Mouse (Mus musculus): ENCODE measurements around the gene Npat. TPM values are rescaled to one million over a fixed set of nuclear protein-coding genes. Genes with fewer than 3 reads are reported as not detected.

Gene Npat
- total RNA-seq (2021), result 10 to 100 TPM; 17.1 to 17.9 TPM
- long read RNA-seq, experiment 1, full-length matches to known transcripts, result 4 of 8 reads
- long read RNA-seq, experiment 1, partial matches to known transcripts, result 1 of 8 reads
- long read RNA-seq, experiment 1, other reads (novel, unspliced or antisense), result 3 of 8 reads
- long read RNA-seq, experiment 2, full-length matches to known transcripts, result 3 of 9 reads
- long read RNA-seq, experiment 2, partial matches to known transcripts, result 2 of 9 reads
- long read RNA-seq, experiment 2, other reads (novel, unspliced or antisense), result 4 of 9 reads

GRCm38 (mm10) chr9:53536558-53537320 lies at the start of gene Npat, which contains the start of gene Atm:
Gene Npat (plus strand): TSS chr9:53537047.
Gene Atm (minus strand): TSS chr9:53536740.
- TF ChIP-seq CTCF (conservative IDR thresholded peaks at IDR 0.05), result peak; percentile 69
- DNase-seq (ENCODE audit: low spot score in 2 of 2), result peak; percentile 99 to 100
- Histone ChIP-seq H3K4me3 (peak within 1 kb of the TSS; percentile 85), H3K27ac (peak within 1 kb of the TSS; percentile 89)

DNA sequence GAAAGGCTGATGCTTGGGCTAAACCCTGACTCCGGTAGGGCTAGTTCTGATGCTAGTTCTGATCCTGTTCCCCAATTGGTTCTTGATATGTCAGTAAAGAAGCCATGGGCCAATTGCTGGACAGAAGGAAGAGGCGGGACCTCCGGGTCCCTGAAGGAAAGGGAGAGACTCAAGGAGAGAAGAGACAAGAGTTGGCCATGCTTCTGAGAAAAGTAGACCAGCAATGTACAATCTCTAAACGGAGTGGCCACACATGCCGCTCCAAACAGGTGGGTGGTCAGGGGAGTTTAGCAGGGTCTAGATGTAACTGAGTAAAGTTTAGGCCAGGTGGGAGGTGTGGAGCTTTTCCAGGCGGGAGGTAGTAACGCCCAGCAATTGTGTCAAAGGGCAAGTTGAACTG lies 28.8 kb upstream of the Npat start:
- no peak for DNase-seq (ENCODE audit: low spot score in 2 of 2)
- Histone ChIP-seq H3K27ac (no peak overlapping the region), H3K4me3 (no peak overlapping the region)
- TF ChIP-seq CTCF (conservative IDR thresholded peaks at IDR 0.05), result no peak

- Histone ChIP-seq H3K4me3 (no peak overlapping the region), H3K27ac (no peak overlapping the region)
- TF ChIP-seq CTCF (conservative IDR thresholded peaks at IDR 0.05), result no peak
- DNase-seq (ENCODE audit: low spot score in 2 of 2), result no peak
Observed at GRCm38 (mm10) chr9:53514091-53514490, 22.8 kb upstream of the Npat start.

DNA sequence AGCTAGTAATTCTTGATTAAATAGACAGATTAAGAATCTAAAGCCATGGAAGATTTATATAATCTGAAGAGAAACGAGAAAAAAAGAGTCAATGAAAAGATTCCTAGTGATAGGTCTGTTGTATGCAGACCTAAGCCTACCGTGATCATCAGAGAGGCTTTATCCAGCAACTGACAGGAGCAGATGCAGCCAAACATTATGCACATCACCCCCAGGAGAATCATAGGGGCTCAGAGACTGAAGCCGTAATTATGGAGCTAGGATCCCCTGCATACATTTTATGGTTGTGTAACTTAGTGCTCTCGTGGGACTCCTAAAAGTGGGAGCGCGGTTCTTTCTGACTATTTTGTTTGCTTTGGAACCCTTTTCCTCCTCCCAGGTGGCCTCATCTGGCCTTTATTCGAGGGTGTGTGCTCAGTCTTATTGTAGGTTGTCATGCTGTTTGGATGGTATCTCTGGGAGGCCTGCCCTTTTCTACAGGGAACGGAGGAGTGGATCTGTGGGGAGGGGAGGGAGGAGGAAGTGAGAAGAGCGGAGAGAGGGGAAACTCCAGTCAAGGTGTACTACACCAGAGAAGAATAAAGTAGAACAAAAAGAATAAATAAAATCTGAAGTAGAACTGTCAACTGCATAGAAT lies 19.4 kb upstream of the Npat start:
- Histone ChIP-seq H3K27ac (no peak overlapping the region), H3K4me3 (no peak overlapping the region)
- no peak for TF ChIP-seq CTCF (conservative IDR thresholded peaks at IDR 0.05)
- no peak for DNase-seq (ENCODE audit: low spot score in 2 of 2)

DNA sequence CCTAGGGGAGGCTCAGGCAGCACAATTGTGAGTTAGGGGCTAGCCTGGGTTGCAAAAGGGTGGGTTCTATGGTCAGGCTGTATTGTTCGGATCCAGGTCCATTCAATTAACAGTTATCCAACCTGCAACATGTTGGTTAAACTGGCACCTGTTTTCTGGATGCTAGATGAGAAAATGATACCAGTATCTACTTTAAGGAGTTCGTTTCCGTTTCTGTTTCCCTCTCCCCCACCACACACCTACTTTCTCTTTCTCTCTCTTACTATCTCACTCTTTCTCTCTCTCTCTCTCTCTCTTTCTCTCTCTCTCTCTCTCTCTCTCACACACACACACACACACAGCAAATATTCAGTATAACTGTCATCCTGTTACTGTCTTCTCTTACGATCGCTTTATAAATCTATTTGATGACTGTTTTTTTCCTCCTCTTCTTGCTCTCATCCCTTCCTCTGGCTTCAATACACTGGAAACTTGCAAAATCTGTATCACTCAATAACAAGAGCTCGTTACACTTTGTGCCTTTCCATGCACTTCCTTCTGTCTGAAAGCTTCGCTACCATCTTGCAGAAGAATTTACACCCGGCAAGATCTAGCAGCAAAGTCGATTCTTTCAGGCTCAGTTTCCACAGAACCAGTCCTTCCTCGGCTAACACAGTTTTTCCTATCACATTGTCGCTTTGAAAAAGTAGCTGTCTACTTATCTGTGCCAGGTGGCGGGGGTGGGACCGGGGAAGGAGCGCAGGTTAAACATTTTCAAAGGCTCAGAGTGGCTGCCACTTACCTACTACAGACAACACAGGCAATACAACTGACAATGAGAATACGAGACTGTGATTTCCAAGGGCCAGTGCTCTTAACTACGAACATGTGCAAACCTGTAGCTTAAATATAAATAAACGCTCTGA lies 1.2 kb upstream of the Npat start:
- Histone ChIP-seq H3K4me3 (peak overlapping the region; percentile 79), H3K27ac (peak overlapping the region; percentile 89)
- no peak for TF ChIP-seq CTCF (conservative IDR thresholded peaks at IDR 0.05)
- DNase-seq (ENCODE audit: low spot score in 2 of 2), result no peak

DNA sequence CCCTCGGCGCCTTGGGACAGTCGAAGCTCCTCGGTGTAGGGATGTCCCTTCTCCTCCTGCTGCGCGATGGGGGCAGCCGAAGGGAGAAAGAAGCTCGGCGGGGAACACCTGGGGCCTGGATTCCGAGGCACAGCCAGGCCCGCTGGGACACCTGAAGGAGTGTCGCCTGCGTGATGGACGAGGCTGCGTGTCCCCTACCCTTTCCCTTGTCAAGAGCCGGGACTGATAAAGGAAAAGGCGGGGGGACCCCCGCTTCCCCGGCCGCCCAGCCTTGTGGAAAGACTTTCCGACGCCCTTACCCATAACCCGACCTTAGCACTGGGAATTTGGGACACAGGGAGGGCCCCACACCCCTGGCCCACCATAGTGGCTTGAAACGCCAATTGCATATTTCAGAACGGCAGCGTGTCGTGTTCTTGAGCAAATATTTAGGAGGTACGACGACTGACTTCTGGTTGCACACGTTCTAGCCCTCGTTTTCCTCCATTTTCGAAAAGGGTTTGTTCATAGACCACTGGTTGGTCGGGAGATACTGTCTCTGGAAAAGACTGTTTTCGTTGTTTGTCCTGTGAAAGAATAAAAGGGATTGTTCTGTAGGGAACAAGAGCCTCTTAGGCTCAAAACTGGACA lies 604 bp downstream of the Npat start:
- TF ChIP-seq CTCF (conservative IDR thresholded peaks at IDR 0.05), result no peak
- Histone ChIP-seq H3K27ac (peak overlapping the region; percentile 86), H3K4me3 (peak overlapping the region; percentile 85)
- peak; percentile 3 to 11 for DNase-seq (ENCODE audit: low spot score in 2 of 2)

DNA sequence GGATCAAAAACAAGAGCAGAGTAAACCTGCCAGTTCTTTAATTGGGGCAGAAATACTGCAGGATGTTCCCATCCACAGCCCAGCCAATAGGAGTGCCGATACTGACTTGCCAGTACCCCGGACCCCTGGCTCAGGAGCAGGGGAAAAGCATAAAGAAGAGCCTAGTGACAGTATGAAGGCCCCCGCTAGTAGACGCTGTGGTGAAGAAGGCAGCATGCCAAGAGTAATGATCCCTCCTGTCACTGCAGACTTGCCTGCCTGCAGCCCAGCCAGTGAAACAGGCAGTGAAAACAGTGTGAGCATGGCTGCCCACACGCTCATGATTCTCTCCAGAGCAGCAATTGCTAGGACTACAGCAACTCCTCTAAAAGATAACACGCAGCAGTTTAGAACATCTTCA lies 33.8 kb downstream of the Npat start:
- Histone ChIP-seq H3K4me3 (no peak overlapping the region), H3K27ac (peak overlapping the region; percentile 43)
- DNase-seq (ENCODE audit: low spot score in 2 of 2), result peak; percentile 38 to 57
- peak; percentile 76 for TF ChIP-seq CTCF (conservative IDR thresholded peaks at IDR 0.05)

- no peak overlapping the region for H3K27ac ChIP-seq
- H3K4me3 ChIP-seq, result no peak overlapping the region
- DNase-seq (ENCODE audit: low spot score in 2 of 2), result no peak
- no peak for TF ChIP-seq CTCF (conservative IDR thresholded peaks at IDR 0.05)
Observed at GRCm38 (mm10) chr9:53572516-53573307, 35.9 kb downstream of the Npat start.

DNA sequence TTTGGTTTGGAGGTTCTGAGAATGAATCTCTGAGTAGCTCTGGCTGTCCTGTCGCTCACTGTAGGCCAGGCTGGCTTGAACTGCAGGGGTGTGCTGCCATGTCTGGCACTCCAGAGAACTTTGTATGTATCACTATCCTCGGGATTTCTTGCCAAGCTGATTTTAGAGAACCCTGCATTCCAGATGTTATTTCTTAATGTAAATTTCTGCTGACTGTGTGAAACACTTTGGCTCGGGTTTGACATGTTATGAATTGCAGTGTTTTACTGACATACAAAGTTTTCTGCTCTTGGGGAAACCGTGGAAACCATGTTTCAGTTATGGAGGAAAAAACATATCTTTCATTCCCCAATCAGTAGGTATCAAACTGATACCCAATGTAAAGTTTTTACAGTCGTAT lies 38.9 kb downstream of the Npat start:
- no peak overlapping the region for H3K4me3 ChIP-seq
- H3K27ac ChIP-seq, result no peak overlapping the region
- TF ChIP-seq CTCF (conservative IDR thresholded peaks at IDR 0.05), result no peak
- DNase-seq (ENCODE audit: low spot score in 2 of 2), result no peak

GRCm38 (mm10) chr9:53581870-53582269 lies 45.0 kb downstream of the Npat start:
- Histone ChIP-seq H3K4me3 (no peak overlapping the region), H3K27ac (peak overlapping the region; percentile 40)
- no peak for TF ChIP-seq CTCF (conservative IDR thresholded peaks at IDR 0.05)
- no peak for DNase-seq (ENCODE audit: low spot score in 2 of 2)

GRCm38 (mm10) chr9:53594764-53595163 lies 57.9 kb downstream of the Npat start:
- TF ChIP-seq CTCF (conservative IDR thresholded peaks at IDR 0.05), result peak; percentile 90
- Histone ChIP-seq H3K4me3 (no peak overlapping the region), H3K27ac (no peak overlapping the region)
- DNase-seq (ENCODE audit: low spot score in 2 of 2), result peak; percentile 30 to 57

All from layer of hippocampus, adult 2 months (tissue).